Comparison of ENCODE assay signal across 14 mouse cellular contexts in genomic region chr11:47630186-47630585, GRCm38 (mm10).
DNase-seq lines count a peak whose midpoint lies in the region.
"Had no signal": no experiment of that assay in that cellular context is flagged by ENCODE, and none has a peak within 500 bp of the region (broad histone marks: within the 10 kb centered on the region; RNA-seq: fewer than 3 reads in every experiment).

No protein-coding gene starts in this region.

- peak; percentile 14 for DNase-seq in Muller cell, postnatal 12 days (ENCODE audit: inconsistent ontology term)
- DNase-seq in brain, adult 2 months (ENCODE audit: low read depth, low spot score), result peak; percentile 31
- peak; percentile 52 for DNase-seq in retina, postnatal 1 day
- no peak for DNase-seq in neural tube, embryonic 10.5 days (ENCODE audit: extremely low spot score, low spot score)
- DNase-seq in kidney, postnatal 36 days, result no peak
- DNase-seq: adrenal gland, adult 8-10 months; adrenal gland, postnatal 14 days; adrenal gland, postnatal 36 days; cerebellum, adult 11 months; cerebellum, adult 18-20 months; cerebellum, adult 8-10 months; cerebellum, adult 9-11 months; cerebellum, postnatal 14 days; forebrain, postnatal 0 days had no signal

Comparison
In these comparisons a context has a peak if more than half of its experiments do, and no peak if none do; other contexts are left out.
1. DNase-seq: peak in Muller cell, postnatal 12 days (single experiment), brain, adult 2 months (single experiment) and retina, postnatal 1 day (single experiment); none in neural tube, embryonic 10.5 days (single experiment) and kidney, postnatal 36 days (0 of 2).